Mouse (Mus musculus) heart, postnatal 0 days (tissue): ENCODE measurements around the gene Ube2i. TPM values are rescaled to one million over a fixed set of nuclear protein-coding genes. Genes with fewer than 3 reads are reported as not detected.

Source experiments
- ATAC-seq: fragments of 200-750 bp; cut with Nextera tagmentation; 2 replicates; pipeline ENCODE4 v1.8.0; 2017; ENCODE audit warnings: low read depth, moderate number of reproducible peaks, moderate library complexity; ENCODE audit not compliant: insufficient read depth
- DNase-seq: peaks from one replicate; pipeline ENCODE4 v3.0.0-alpha.2; 2016; ENCODE audit warnings: low spot score
- H3K27ac ChIP-seq: fragments of 300-500 bp; sonication (generic); 2 replicates; pipeline ENCODE4 v1.5.1; 2014; ENCODE audit warnings: low read depth, mild to moderate bottlenecking
- H3K27me3 ChIP-seq: fragments of 300-500 bp; sonication (generic); 2 replicates; pipeline ENCODE4 v1.6.1; 2014; ENCODE audit warnings: low read length, mixed read lengths; ENCODE audit not compliant: control insufficient read depth, insufficient read depth
- H3K36me3 ChIP-seq: fragments of 300-500 bp; sonication (generic); replicated peaks from 2 replicates; pipeline ENCODE4 v1.6.1; 2014; ENCODE audit warnings: low read length, mixed read lengths; ENCODE audit not compliant: control insufficient read depth, insufficient read depth
- H3K4me1 ChIP-seq: fragments of 300-500 bp; sonication (generic); 2 replicates; pipeline ENCODE4 v1.6.1; 2014; ENCODE audit warnings: antibody characterized with exemption; ENCODE audit not compliant: control insufficient read depth, insufficient read depth
- H3K4me2 ChIP-seq: fragments of 300-500 bp; sonication (generic); 2 replicates; pipeline ENCODE4 v1.6.1; 2014; ENCODE audit warnings: low read depth, mild to moderate bottlenecking, low read length, moderate library complexity
- H3K4me3 ChIP-seq: fragments of 300-500 bp; sonication (generic); 2 replicates; pipeline ENCODE4 v1.5.1; 2014; ENCODE audit warnings: low read depth, low read length
- H3K9ac ChIP-seq: fragments of 300-500 bp; sonication (generic); replicated peaks from 2 replicates; pipeline ENCODE4 v1.6.1; 2014; ENCODE audit warnings: low read depth, low read length, mixed read lengths
- H3K9me3 ChIP-seq: fragments of 300-500 bp; sonication (generic); replicated peaks from 2 replicates; pipeline ENCODE4 v1.6.1; 2016; ENCODE audit warnings: low read length; ENCODE audit not compliant: control insufficient read depth
- CTCF ChIP-seq: IDR thresholded peaks from 2 replicates; pipeline ENCODE4 v1.5.1; 2016; ENCODE audit warnings: antibody characterized with exemption, control low read depth, low read depth
- EP300 ChIP-seq: IDR thresholded peaks from 2 replicates; pipeline ENCODE4 v1.6.1; 2016; ENCODE audit warnings: antibody characterized with exemption, low read depth
- WGBS: fragments of 180-500 bp; shearing (Covaris S2); extraction: QIAGEN DNeasy Blood & Tissue Kit; methylation state at CpG from one replicate; pipeline ENCODE4 v1.1.7; 2014; 5-methylcytosine and 5-hydroxymethylcytosine counted together
- polyA plus RNA-seq: library from polyadenylated mRNA; unstranded; fragments of >200 nt; fragmentation: Nextera tagmentation; extraction: Ambion mirVana; gene quantifications from 2 replicates; pipeline ENCODE4 v1.2.1, GENCODE M21; 2015
- total RNA-seq: library from RNA; depleted of rRNA; stranded (reverse); fragments of >200 nt; gene quantifications from 2 replicates; pipeline ENCODE4 v1.2.3, GENCODE M21; 2014; ENCODE audit warnings: low replicate concordance

The Ube2i gene
- total and polyA plus RNA-seq, 2 experiments from 2014 or later, result 259 to 343 TPM

- H3K27me3 ChIP-seq, result no peaks in the 10 kb centered on the region
- no peak for TF ChIP-seq CTCF
- TF ChIP-seq EP300, result no peak
- H3K4me3 ChIP-seq, result no peak overlapping the region
- no peaks in the 10 kb centered on the region for H3K4me1 ChIP-seq
- no peaks in the 10 kb centered on the region for H3K36me3 ChIP-seq
- peak; percentile 17; the same call in 1 of the 2 replicates for ATAC-seq
- DNase-seq, result no peak
- H3K9me3 ChIP-seq, result 0 out of 2 replicates have a peak, but pooled peaks cover 5% of the 10 kb centered on the region
- H3K27ac ChIP-seq, result no peak overlapping the region
- H3K9ac ChIP-seq, result no peak overlapping the region
- WGBS, result 22% methylated on average over 11 of the region's 11 CpGs
- H3K4me2 ChIP-seq, result no peak overlapping the region
These were observed 7.7 kb upstream of the Ube2i start for GRCm38 (mm10) chr17:25282133-25282532.

GRCm38 (mm10) chr17:25275833-25276232 lies 1.4 kb upstream of the Ube2i start:
- Histone ChIP-seq H3K4me3 (no peak overlapping the region), H3K9ac (no peak overlapping the region), H3K4me2 (no peak overlapping the region), H3K4me1 (peaks cover 16% of the 10 kb centered on the region), H3K9me3 (no peaks in the 10 kb centered on the region), H3K36me3 (no peaks in the 10 kb centered on the region), H3K27ac (no peak overlapping the region), H3K27me3 (no peaks in the 10 kb centered on the region)
- DNase-seq (no peak), ATAC-seq (no peak)
- TF ChIP-seq CTCF (no peak), EP300 (no peak)
- WGBS, result 93% methylated on average over 3 of the region's 3 CpGs

GRCm38 (mm10) chr17:25273706-25274501 lies 518 bp downstream of the Ube2i start:
- peak overlapping the region; percentile 99 for H3K27ac ChIP-seq
- peak overlapping the region; percentile 98 for H3K9ac ChIP-seq
- H3K36me3 ChIP-seq, result peaks cover 7% of the 10 kb centered on the region
- peak; percentile 85 for ATAC-seq
- H3K9me3 ChIP-seq, result no peaks in the 10 kb centered on the region
- no peaks in the 10 kb centered on the region for H3K27me3 ChIP-seq
- peak; percentile 89 for DNase-seq
- H3K4me3 ChIP-seq, result peak overlapping the region; percentile 96
- TF ChIP-seq CTCF (peak; percentile 69), EP300 (no peak; the same call in none of the 2 replicates)
- peaks cover 22% of the 10 kb centered on the region for H3K4me1 ChIP-seq
- WGBS, result under 1% methylated on average over 44 of the region's 45 CpGs
- H3K4me2 ChIP-seq, result peak overlapping the region; percentile 88

DNA sequence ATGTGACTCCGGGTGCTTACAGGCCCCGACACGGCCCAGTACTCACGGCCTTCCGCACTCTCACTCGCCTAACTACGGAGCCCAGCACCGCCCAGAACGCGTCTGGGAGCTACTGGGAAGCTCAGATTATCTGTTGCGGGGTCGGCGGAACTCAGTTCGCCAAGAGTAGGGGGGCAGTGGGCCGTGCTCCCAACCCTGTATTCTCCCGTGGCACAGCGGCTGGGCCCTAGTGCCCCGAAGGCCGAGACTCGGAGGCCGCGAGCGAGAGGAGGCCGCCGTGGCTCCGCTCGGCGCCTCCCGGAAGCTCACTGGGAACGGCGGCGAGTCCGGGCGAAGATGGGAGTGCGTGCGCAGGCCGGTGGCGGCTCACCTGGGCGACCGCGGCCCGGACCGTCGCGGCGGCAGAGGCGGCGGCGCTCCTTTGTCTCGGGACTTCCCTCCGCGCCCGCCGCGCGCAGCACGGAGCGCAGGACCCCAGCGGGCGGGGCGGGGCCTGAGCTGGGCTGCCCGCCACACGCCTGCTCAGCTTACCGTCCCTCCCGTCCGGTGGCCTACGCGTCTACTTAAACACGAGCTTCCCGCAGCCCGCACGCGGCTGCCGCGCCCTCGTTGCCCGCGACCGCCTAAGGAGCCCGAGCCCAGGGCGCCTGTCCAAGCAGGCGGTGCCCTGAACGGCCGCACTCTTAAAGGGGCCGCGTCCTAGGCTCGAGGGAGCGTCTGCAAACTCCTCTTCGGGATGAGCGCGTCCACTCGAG lies 1.3 kb downstream of the Ube2i start:
- no peaks in the 10 kb centered on the region for H3K9me3 ChIP-seq
- ATAC-seq (peak; percentile 88), DNase-seq (peak; percentile 88)
- H3K9ac ChIP-seq, result peak overlapping the region; percentile 98
- WGBS, result under 1% methylated on average over 91 of the region's 92 CpGs
- H3K4me2 ChIP-seq, result peak overlapping the region; percentile 88
- peaks cover 22% of the 10 kb centered on the region for H3K4me1 ChIP-seq
- H3K4me3 ChIP-seq, result peak overlapping the region; percentile 96
- H3K27me3 ChIP-seq, result no peaks in the 10 kb centered on the region
- H3K36me3 ChIP-seq, result peaks cover 15% of the 10 kb centered on the region
- TF ChIP-seq EP300 (peak; percentile 77), CTCF (no peak)
- H3K27ac ChIP-seq, result peak overlapping the region; percentile 99

GRCm38 (mm10) chr17:25272326-25272725 lies 2.1 kb downstream of the Ube2i start:
- peak overlapping the region; percentile 96 for H3K4me3 ChIP-seq
- ATAC-seq (no peak), DNase-seq (peak; percentile 18)
- H3K4me2 ChIP-seq, result peak overlapping the region; percentile 88
- H3K27ac ChIP-seq, result peak overlapping the region; percentile 99
- no peaks in the 10 kb centered on the region for H3K9me3 ChIP-seq
- H3K9ac ChIP-seq, result peak overlapping the region; percentile 98
- H3K4me1 ChIP-seq, result peaks cover 22% of the 10 kb centered on the region
- no peaks in the 10 kb centered on the region for H3K27me3 ChIP-seq
- H3K36me3 ChIP-seq, result peaks cover 23% of the 10 kb centered on the region
- under 1% methylated on average over 10 of the region's 10 CpGs for WGBS
- TF ChIP-seq CTCF, result no peak
